Mouse (Mus musculus) left cerebral cortex, adult 11 months (tissue): ENCODE data around the gene Sept9.

Source experiments
- DNase-seq: peaks from one replicate; pipeline ENCODE4 v3.0.0; 2022; ENCODE audit warnings: low spot score

The Sept9 gene

DNA sequence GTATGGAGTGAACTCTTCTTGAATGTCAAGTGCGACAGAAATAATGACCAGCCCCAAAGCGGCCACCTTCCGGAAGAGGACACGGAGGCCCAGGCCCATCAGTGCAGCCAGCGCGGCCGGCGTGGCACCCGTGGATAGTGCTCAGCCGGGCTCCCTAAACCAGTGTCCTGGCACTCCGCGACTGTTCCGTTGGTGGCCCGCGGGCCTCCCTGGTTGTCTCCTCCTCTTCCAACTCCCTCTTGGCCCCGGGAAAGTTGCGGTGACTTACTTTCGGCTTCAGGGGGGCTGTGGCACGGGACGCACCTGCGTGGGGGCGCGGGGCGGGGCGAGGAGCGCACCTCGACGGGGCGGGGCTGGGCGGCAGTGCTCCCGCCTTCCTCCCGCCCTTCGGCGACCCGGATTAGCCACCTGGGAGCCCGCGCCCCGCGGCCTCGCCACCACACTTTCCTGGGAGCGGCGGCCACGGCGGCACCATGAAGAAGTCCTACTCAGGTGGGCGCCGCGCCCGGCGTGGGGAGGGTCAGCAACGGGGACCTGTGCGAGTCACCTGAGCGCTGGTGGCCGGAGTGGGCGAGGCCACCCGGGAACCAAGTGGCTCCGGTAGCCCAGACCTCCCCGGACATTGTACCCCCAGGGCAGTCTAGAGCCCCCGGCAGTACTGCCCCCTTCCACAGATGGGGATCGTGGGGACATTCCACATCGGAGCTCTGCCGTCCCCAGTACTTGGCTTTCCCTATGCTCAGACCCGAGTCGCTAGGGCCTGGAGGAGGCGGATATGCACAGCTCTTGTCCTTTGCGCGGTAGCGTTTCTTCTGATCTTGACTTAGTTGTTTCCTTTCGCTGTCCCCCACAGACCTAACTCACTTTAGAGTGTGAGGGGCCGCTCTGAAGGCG, at the start of gene Sept9:
TSS of gene Sept9 (plus strand) at position 380 of the 894 bp plus-strand sequence.
- no peak for DNase-seq

DNA sequence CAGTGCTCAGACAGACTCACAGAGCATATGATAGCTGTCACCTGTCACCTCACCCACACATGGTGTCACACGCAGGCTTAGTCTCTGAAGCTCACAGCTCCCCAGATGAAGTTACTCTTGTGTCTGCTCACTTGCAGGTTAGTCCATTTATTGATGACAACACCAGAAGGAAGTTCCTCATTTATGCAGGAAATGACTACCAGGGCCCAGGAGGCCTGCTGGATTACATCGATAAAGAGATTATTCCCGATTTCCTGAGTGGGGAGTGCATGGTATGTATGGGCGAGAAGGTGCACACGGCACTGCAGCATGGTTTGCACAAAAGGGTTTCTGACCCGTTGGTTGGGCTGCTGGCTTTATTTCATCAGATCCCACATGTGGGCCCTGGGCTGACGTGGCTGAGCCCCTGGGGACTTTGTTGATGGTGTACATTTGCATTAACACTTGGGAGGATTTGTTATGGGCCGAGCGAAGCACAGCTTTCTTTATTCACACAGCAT, 48.9 kb upstream of the Sept9 start:
- DNase-seq: no peak

DNA sequence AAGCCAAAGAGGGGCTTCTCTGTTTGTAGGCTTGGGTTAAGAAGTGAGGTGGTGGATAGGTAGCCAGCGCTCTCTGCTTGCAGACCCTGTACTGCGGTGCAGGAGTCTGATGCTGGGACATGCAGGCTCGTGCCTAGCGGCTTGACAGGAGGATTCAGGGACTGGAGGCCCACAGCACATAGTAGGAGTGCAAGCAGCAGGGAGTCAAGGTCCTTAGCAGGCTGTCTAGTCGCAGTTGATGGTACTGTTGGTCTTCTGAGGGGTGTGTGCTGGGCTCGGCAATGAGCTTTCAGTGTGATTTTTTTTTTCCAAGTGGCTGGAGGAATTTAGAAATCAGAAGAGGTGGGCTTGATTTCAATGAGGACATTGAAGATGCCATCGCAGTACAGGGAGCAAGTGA, 48.0 kb upstream of the Sept9 start:
- DNase-seq: no peak

DNA sequence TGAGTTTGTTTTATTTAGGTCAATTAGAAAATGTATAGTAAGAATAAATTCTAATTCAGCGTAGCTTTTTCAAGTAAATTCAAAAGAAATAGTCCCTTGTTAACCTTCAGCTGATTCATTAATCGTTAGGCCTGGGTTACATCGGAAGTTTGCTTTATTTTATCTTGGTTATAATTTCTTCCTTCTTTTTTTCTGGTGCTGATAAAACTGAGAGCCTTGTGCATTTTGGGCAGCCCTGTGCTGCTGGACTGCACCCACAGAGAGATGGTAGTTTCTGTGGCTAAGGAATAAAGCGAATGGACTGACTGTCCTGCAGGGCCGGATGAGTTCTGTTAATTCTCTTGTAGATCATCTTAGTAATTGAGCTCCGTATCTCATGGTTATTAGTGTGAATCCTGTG, 46.9 kb upstream of the Sept9 start:
- no peak for DNase-seq

DNA sequence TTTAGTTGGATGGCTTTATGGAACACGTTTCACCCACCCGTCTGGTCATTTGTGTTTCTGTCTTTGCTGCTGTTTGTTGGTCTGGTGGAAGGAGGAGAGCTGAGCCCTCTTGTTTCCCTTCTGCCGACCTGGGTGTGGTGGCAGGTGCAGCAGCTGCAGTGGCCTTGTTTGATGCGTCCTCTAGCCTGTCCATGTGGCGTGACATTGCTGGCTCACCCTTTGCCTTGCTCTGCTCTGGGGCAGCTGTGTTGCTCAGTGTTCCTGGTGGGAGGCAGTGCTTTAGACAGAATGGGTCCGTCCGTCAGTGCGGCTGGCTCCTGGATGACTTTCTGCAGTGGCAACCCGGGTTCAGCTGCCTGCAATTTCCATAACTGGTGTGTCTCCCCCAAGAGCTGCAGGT, 45.9 kb upstream of the Sept9 start:
- DNase-seq: no peak

DNA sequence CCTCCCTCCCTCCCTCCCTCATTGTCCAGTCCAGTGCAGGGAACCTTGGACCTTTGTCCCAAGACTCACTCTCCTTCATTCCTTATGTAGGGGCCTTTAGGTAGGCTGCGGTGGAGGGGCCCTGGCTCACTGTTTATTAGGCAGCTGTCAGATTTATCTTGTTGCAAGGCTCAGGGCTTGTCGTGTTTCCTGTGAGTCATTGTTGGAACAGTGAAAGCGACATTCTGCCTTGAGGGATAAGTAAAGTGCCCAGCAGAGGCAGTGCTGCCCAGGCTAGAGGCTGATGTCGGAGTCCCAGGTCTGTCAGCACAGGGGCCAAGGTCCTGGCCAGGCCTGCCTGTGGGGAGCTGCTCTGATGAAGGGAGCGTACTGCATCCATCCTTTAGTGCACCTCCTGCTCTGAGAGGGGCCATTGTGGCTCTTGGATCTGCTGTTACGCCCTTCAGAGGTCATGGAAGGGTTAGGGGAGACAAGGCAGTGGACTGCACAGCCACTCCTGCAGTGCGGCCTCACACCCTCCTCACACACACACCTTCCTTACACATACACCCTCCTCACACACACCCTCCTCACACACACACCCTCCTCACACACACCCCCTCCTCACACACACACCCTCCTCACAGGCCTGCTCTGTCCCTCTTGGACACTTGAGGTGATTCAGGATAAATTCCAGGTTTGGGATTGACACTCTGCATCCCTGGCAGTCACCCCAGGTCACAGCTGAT, 45.2 kb upstream of the Sept9 start:
- no peak for DNase-seq

DNA sequence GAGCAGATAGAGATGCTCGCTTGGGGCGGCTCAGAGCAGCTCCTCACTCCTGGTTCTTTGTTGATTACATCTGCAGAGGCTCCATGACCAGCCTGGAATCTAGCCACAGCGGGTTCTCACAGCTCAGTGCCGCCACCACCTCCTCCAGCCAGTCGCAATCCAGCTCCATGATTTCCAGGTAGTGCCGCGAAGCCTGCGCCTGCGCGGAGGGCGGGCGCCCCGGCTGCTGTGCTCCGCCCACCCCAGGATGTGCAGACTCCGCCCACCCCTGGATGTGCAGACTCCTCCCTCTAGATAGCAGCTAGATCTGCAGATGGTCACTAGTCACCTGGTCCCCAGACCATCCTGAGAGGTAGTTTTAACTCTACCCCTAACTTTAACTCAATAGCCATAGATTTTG, 42.7 kb upstream of the Sept9 start:
- DNase-seq: no peak

DNA sequence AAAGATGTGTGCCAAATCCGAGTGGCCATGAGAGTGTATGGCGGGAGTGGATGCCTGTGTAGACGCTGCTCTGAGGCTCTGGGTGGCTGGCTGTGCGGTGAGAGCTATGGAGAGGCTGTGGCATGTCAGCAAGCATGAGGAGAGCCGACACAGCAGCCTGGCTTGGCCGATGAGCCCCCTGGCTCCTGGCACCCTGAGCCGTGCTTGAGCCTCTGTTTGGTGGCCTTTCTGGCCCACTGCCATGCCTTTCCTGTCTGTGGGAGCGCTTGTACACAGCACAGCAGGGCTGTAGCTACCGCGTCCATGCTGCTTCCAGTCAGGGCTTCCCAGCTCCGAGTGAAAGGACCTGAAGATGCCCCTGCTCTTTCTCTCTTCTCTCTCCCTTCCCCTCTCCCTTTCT, 41.1 kb upstream of the Sept9 start:
- DNase-seq: no peak

DNA sequence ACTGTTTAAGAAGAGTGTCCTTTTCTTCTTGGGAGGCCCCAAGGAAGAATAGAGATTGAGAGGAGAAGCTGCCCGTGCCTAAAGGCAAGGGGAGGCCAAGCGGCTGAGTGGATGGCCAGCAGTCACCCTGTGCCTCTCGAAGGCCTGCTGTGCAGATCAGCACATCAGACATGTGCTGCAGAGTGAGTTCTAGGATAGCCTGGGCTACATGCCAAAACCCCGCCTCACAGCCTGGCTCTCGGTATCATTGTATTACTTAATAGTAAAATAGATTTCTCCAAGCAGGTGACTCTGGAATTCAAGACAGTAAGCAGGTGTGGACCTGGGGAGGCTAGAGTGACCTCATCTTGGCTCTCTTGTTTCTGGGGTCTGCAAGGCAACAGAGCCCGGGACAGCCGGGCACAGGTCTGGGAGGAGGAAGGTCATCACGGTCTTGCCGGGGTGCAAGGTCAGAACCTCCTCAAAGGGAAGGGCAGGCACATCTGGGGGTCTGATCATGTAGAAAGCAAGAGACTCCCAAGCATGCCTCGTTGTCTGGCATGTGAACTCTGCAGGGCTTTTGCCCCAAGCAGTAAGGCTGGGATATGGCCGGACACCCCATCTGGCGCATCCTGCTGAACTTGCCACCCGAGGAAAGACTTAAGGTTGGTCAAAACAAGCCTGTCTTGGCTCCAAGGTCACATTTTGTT, 40.1 kb upstream of the Sept9 start:
- no peak for DNase-seq

DNA sequence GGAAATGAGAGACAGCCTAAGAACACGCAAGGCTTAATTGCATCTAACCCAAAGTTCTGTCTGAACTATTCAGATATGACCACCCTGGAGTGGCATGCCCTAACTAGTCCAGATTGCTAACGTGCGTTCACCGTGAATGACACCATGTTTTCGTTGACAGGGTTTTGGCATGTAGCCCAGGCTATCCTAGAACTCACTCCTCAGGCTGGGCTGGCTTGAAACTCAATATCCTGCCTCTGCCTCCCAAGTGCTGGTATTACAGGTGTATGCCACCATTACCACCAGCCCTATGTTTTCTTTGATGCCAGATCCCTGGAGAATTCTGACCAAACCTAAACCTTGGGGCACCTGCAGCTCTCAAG, 39.5 kb upstream of the Sept9 start:
- DNase-seq: no peak

DNA sequence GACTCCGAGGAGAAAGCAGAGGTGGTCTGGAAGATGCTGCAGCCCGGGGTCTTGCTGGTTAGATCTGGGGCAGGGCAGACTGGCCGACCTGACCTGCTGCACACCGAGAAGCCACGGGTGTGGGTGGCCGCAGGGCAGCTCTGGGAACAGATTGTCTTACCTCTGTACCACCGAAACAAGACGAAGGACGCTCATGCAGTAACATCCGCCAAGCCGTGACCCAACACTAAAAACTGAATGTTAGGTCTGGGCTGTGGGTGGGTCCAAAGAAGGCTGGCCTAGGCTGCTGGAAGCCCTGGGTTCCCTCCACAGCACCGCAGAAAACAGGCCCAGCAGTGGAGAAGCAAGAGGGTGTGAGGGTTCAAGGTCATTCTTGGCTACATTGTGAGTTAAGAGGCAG, 38.7 kb upstream of the Sept9 start:
- no peak for DNase-seq

DNA sequence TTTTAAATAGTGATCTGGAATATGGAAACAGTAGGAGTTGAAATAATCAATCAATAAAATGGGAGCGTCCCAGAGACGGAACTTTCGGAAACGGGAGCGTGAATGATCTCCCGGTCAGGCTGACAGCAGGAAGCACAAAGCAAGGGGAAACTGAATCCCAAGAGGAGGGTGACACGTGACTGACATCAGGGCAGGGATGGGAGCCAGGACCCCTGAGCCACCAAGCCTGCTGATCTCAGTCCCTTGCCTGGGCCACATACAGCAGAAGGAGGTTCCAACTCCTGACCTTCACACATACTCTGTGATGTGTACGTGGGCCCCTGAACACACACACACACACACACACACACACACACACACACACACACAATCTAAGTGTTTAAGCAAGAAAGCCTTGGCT, 37.9 kb upstream of the Sept9 start:
- DNase-seq: no peak

DNA sequence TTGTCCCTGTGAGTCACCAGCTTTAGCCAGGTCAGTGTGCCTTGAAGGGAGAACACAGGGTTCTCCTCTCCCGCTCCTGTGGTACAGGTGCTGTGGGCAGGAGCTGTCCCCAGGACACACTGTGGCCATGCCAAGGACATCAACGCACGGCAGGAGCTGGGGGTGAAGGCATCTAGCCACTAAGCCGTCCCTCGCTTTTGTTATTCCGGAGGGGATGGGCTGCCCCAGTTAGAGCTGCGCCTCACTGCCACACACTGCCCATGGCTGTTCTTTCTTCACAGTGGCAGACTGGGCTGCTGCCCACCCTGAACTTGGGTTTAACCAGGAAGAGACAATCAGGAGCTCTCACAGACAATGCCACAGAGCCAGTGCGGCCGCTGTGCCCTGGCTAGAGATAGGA, 36.4 kb upstream of the Sept9 start:
- no peak for DNase-seq

DNA sequence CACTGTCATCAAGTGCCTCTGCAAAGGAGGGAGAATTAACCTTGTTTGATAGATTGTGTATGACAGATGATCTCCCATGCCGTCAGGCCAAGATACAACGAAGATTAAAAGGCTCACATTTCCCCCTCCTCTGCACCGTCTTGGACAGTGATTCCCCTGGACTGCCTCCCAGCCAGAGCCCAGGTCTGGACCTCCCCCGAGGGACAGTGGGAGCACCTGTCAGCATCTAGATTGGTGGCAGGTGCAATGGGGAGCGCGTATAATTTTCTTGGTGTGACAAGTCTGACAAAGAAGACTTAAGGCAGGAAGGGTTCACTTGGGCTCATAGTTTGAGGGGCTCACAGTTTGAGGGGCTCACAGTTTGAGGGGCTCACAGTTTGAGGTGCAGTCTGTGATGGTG, 35.7 kb upstream of the Sept9 start:
- DNase-seq: no peak

DNA sequence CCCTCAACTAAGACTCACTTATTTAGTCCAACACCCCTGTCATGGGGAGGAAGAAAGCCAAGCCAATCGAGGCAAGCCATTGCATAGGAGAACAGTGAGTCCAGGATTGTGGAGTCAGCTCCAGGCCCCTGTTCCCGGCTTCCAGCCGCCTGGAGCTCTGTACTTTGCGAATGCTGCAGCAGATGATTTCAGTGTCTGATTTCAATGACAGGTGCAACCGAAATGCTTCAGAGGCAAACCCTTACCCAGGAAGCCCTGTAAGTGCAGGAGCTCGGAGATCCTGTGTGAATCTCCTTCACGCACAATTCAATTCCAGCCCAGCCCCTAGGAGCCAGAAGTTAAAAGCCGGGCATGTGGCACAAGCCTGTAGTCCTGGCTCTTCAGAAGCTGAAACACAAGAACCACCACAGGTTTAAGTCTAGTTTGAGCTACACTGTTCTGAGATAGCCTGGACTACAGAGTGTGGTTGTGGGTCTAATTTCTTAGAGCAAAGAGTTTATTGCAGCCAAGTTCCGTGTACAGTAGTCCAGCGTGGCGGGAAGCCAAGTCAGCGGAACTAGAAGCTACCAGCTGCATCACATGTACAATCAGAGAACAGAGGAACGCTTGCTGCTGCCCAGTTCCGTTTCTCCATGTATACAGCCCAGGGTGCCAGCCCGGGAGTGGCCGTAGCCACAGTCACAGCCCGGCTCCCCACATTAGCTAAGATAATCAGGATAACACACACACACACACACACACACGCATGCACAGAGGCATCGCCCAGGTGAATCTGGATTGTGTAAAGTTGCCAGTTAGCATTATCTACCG, 31.0 kb upstream of the Sept9 start:
- DNase-seq: no peak

DNA sequence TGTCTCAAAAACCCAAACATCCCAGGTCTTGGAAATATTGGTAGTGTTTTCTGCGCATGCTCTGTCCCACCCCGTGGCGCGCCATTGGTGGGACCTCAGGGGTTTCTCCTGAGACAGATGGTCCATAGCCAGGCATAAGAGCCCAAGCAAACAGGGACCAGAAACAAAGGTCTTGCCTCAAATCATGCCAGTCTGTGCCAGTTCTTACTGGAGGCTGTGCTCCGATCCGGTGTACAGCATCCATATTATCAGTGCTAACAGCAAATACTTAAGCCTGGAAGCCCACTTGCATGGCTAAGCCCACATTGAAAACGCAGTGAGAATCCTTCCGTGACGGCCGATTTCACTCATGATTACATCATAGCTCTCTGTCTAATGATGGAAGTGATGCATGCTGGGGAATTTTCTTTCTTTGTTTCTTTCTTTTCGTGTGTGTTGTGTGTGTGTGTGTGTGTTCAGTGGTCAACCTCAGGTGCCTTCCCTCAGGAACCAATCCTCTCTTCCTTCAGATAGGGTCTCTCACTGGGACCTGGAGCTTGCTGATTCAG, 30.3 kb upstream of the Sept9 start:
- no peak for DNase-seq

DNA sequence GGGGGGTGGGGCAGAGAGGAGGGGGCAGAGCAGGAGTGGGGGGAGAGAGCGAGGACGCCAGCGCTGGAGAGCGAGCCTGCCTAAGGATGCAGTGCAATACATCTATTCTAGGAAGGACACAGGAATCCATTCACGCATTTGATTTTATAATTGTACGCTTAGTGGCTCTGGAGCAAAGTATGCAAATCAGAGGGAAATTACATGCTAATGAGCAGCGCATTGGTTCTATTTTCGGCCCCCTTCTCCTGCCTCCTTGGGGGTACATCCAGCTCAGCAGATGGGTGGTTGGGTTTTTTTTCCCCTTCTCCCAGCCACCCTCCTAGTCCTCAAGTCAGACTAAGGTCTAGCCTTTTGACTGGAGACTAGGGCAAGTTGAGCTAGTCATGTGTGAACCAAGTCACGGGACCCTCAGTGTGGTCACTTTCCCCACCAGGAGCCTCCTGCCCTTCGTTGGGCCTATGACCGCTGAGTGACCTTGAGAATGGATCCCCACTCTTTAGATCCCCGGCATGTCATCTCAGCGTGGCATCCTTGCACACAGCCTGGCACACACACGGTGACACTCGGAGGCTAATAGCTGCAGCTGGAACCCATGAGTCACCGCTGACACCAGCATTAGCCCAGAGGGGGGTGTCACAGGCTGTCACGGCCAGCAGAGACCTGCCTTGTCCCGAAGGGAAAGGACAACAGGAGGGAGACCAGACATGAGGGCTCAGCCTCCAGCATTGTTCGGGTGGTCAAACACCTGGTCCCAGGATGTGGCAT, 29.5 kb upstream of the Sept9 start:
- no peak for DNase-seq

DNA sequence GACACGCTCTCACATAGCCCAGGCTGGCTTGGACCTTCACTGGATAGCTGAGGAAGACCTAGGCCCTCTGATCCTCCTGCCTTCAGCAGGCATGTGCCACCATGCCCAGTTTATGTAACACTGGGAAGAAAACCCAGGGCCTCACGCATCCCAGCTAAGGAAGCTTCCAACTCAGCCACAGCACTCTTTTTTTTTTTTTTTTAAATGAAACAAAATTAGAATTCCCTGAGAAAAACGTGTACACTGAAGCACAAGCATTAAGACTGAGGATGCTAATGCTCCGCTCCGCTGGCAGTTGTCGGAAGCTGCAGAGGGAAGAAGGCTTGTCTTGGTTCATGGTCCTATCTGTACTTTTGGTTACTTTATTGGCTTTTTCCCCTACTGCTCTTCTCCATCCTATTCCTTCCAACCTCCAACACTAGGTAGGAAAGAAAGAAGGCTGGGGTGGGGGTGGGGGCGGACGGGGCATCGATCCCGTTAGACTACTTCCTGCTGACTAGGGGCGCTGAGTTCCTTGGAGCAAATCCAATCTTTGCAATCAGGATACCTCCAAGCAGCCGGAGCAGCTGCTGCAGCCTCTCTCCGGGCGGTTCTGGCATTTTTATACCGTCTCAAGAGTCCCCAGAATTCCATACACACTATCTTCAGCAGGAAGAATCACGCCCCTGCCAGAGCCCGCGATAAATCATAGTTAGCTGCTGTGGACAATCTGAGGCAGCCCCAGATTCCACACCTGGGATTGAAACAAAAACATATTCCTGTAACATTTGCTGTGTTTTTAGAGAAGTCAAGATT, 25.2 kb upstream of the Sept9 start:
- no peak for DNase-seq

DNA sequence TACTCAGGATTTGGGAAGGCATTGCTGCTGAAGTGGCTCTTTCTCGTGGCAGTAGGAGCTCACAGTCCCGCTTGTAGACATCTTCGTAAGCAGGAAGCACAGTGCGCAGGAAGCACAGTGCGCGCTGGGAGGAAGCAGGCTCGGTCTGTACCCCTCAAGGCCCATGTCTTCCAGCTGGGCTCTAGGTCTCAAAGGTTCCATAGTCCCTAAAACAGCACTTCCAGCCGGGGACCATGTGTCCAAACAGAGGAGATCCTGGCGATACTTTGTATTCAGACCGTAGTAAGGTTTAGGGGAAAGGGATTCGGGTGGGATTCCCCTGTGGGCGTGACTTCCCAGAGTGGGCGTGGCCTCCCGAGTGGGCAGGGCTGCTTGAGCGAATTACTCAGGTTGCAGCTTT, 24.5 kb upstream of the Sept9 start:
- DNase-seq: no peak

DNA sequence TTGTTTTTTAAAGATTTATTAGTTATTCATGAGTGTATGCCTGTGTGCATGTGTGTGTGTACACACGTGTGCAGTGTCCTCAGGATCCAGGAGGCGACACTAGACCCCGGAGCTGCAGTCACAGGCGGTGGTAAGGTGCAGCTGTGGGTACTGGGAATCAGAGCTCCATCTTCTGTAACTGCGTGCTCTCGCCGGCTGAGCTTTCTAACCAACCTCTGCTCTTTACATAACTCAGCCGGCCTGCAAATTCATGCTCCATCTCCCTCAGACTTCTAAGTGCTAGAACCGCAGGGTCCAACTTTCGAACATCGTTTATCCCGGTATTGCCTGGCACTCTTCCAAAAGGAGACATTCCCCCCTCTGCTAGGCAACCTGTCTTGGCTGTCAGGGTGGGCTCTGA, 24.0 kb upstream of the Sept9 start:
- no peak for DNase-seq
